Mouse (Mus musculus) C2C12 (cell line): Measurements from ENCODE around the gene Ccl1. TPM values are rescaled to one million over a fixed set of nuclear protein-coding genes. Genes with fewer than 3 reads are reported as not detected.

Source experiments
- H3K27me3 ChIP-seq: one replicate; pipeline ENCODE4 v1.6.1; 2011; ENCODE audit not compliant: control insufficient read depth, insufficient read depth, insufficient read length
- H3K36me3 ChIP-seq: one replicate; pipeline ENCODE4 v1.6.1; 2011; ENCODE audit not compliant: control insufficient read depth, insufficient read depth
- H3K4me3 ChIP-seq: one replicate; pipeline ENCODE4 v1.5.1; 2011; ENCODE audit warnings: mild to moderate bottlenecking, control low read depth; ENCODE audit not compliant: poor library complexity, insufficient read depth, severe bottlenecking
- H3K79me2 ChIP-seq: one replicate; pipeline ENCODE4 v1.6.1; 2011; ENCODE audit not compliant: control insufficient read depth, insufficient read depth
- H3K79me3 ChIP-seq: one replicate; pipeline ENCODE4 v1.6.1; 2011; ENCODE audit warnings: low read depth, control low read depth
- H3ac ChIP-seq: one replicate; pipeline ENCODE3; 2011; ENCODE audit warnings: low read depth; ENCODE audit not compliant: control insufficient read depth, insufficient read length
- CEBPB ChIP-seq: IDR thresholded peaks from one replicate; pipeline ENCODE4 v1.6.1; 2011; ENCODE audit warnings: low read depth, mild to moderate bottlenecking, control low read depth, moderate library complexity
- CTCF ChIP-seq: IDR thresholded peaks from one replicate; pipeline ENCODE4 v1.5.1; 2011; ENCODE audit not compliant: control insufficient read depth, insufficient read depth, insufficient read length
- FOSL1 ChIP-seq: IDR thresholded peaks from one replicate; pipeline ENCODE4 v1.8.0; 2011; ENCODE audit warnings: mild to moderate bottlenecking, low read length; ENCODE audit not compliant: poor library complexity, insufficient read depth, severe bottlenecking
- MAX ChIP-seq: IDR thresholded peaks from one replicate; pipeline ENCODE4 v1.6.1; 2011; ENCODE audit warnings: mild to moderate bottlenecking, control low read depth
- MYOD1 ChIP-seq: IDR thresholded peaks from one replicate; pipeline ENCODE4 v1.6.1; 2011; ENCODE audit warnings: low read depth; ENCODE audit not compliant: control insufficient read depth, insufficient read length
- MYOG ChIP-seq: IDR thresholded peaks from one replicate; pipeline ENCODE4 v1.6.1; 2011; ENCODE audit not compliant: control insufficient read depth, insufficient read length; ENCODE audit errors: extremely low read depth
- USF1 ChIP-seq: IDR thresholded peaks from one replicate; pipeline ENCODE4 v1.6.1; 2011; ENCODE audit warnings: low read depth, mild to moderate bottlenecking, control low read depth, moderate library complexity
- polyA plus RNA-seq: library from polyadenylated mRNA; unstranded; fragments of >200 nt; fragmentation: generic; extraction: Trizol; gene quantifications from one replicate; pipeline ENCODE4 v1.2.1, GENCODE M21; 2012; ENCODE audit warnings: missing spikeins

The Ccl1 gene
- polyA plus RNA-seq, 1 experiment: not detected

DNA sequence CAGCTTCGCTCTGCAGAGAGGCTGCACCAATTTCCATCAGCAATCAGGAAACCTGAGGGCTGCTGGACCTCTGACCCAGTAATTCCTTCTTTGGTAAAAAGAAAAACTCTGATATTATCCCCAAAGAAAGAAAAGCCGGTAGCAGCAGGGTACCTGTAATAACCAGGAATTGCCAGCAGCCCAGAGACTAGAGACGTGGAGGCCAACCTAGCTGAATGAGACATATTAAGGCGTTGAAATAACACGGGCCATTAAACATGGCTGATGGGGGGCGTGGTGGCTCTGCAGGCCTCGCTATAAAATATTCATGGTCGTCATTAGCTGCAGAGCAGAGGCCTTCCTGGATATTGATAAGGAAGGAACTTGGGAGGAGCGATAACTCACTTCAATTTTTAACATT lies 78.5 kb downstream of the Ccl1 start:
- TF ChIP-seq MYOD1 (no peak), MYOG (no peak), FOSL1 (no peak), USF1 (no peak), MAX (no peak), CTCF (no peak), CEBPB (no peak)
- Histone ChIP-seq H3K4me3 (no peak overlapping the region), H3K79me2 (no peaks in the 10 kb centered on the region), H3K36me3 (no peaks in the 10 kb centered on the region), H3K27me3 (peaks cover 56% of the 10 kb centered on the region), H3ac (no peak overlapping the region), H3K79me3 (no peaks in the 10 kb centered on the region)

DNA sequence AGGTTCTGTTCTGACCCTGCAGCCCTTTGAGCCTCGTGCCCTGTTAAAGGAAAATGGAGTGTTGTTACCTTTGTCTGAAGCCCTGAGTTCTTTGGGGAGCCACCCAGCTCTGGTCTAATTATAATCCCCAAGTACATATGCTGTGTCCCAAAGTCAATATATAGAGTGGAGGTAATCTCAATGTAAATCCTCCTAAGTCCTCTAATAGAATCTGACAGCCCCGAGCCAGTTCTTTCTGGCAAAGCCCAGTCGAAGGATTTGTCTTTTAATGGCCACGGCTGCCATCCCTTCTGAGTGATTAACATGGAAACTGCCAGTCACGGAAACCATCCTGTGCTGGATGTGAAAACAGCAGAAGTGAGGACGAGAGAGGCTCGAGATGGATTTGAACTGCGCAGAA lies 79.6 kb downstream of the Ccl1 start:
- H3K27me3 ChIP-seq: peaks cover 50% of the 10 kb centered on the region
- no peaks in the 10 kb centered on the region for H3K36me3 ChIP-seq
- H3K79me2 ChIP-seq: no peaks in the 10 kb centered on the region
- H3K79me3 ChIP-seq: no peaks in the 10 kb centered on the region
- no peak overlapping the region for H3K4me3 ChIP-seq
- TF ChIP-seq MYOD1 (no peak), FOSL1 (no peak), MAX (no peak), CTCF (no peak), CEBPB (no peak), MYOG (no peak), USF1 (no peak)
- H3ac ChIP-seq: no peak overlapping the region

DNA sequence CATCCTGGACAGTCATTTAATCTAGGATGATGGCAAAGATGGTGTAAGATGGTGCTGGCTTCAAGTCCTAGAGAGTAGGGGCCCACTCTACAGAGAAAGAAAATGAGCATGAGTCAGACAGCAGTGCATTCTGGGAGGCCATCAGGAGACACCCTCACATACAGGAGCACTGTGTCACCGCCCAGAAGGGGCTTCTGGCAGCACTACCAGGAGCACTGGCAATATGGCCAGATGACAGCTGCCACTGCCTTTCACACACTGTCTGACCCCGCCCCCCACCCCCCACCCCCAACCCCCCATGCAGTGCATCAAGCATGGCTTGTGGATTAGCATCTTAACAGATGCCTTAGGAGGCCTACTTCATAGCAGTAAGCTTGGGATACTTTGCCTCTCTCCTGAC lies 89.0 kb downstream of the Ccl1 start:
- H3K79me2 ChIP-seq: no peaks in the 10 kb centered on the region
- H3K79me3 ChIP-seq: no peaks in the 10 kb centered on the region
- TF ChIP-seq CEBPB (no peak), FOSL1 (no peak), MYOD1 (no peak), CTCF (no peak), USF1 (no peak), MAX (no peak)
- H3K27me3 ChIP-seq: peaks cover 13% of the 10 kb centered on the region
- H3ac ChIP-seq: no peak overlapping the region
- H3K4me3 ChIP-seq: no peak overlapping the region
- no peaks in the 10 kb centered on the region for H3K36me3 ChIP-seq

DNA sequence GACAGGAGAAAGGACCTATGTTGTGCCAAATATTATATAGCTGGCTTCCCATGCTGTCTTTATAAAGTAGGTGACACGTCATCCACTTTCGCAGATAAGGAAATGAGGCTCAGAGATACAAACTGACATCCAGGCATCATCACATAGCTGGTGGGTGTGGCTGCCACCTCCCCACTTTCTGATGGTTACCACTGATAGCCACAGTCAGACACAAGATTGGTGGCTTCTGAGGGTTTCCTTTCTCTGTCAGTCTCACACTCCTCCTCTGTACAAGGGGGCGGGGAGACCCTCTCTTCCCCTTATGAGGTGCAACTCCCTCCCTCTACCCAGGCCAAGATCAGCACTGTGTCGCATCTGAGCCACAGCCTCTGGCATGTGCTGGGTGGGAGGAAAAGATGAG lies 91.1 kb downstream of the Ccl1 start:
- H3K27me3 ChIP-seq: no peaks in the 10 kb centered on the region
- H3K4me3 ChIP-seq: no peak overlapping the region
- H3ac ChIP-seq: no peak overlapping the region
- no peak for TF ChIP-seq MYOG
- TF ChIP-seq MAX: no peak
- no peak for TF ChIP-seq MYOD1
- no peak for TF ChIP-seq FOSL1
- TF ChIP-seq CTCF: no peak
- TF ChIP-seq CEBPB: no peak
- no peak for TF ChIP-seq USF1
- H3K36me3 ChIP-seq: no peaks in the 10 kb centered on the region
- H3K79me2 ChIP-seq: no peaks in the 10 kb centered on the region
- no peaks in the 10 kb centered on the region for H3K79me3 ChIP-seq

DNA sequence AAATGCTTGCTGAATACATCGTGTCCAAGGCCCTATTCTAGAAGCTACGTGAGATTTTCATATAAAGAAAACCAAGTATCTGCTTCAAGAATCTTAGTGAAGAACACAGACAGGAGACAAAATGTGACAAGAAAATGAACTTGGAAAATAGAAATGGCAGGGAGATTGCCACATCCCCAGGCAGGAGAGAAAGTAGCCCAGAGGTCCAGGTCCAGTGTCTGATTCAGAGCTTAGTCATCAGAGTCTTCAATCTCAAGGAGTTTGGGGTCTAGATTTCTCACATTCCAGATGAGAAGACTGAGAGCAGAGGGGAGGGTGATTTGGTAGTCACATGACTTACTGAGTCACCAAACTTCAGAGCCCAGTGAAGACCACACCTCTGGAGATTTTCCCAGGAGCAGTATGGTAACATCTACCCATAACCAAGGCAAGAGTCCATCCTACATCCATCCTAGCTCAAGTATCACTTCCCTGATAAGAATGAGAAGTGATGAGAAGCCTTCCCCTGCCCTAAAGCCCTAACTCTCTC lies 98.5 kb downstream of the Ccl1 start:
- Histone ChIP-seq H3K4me3 (no peak overlapping the region), H3K27me3 (no peaks in the 10 kb centered on the region), H3K79me2 (no peaks in the 10 kb centered on the region), H3K79me3 (no peaks in the 10 kb centered on the region), H3K36me3 (no peaks in the 10 kb centered on the region), H3ac (no peak overlapping the region)
- TF ChIP-seq CTCF (no peak), USF1 (peak; percentile 87), CEBPB (peak; percentile 94), MYOG (no peak), MAX (no peak), MYOD1 (no peak), FOSL1 (peak; percentile 95)

DNA sequence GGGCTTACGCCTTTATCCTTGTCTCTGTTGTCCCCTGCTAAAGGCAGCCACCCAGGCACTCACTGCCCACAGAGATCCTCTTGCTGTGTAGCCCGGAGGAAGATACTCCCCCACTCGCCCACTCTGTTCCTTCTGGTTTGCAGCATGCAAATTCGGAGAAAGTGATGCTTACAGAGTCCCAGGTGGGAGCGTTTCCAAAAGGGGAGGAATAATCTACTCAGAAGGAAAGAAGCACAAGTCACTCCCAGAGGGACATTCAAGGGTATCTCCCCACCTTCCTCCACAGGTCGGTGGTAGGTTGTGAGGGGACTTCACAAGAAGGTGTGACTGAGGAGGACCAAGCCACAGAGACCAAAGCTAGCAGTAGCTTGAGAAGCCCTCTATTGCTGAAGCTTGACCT lies 100.3 kb downstream of the Ccl1 start:
- Histone ChIP-seq H3K27me3 (no peaks in the 10 kb centered on the region), H3K79me3 (no peaks in the 10 kb centered on the region), H3K79me2 (no peaks in the 10 kb centered on the region), H3ac (no peak overlapping the region), H3K36me3 (no peaks in the 10 kb centered on the region), H3K4me3 (no peak overlapping the region)
- TF ChIP-seq CTCF (no peak), USF1 (no peak), MYOD1 (no peak), MYOG (no peak), FOSL1 (no peak), CEBPB (no peak), MAX (no peak)
